Mouse (Mus musculus) CH12.LX (cell line): ENCODE results near the gene Plekha4. TPM values are rescaled to one million over a fixed set of nuclear protein-coding genes. Genes with fewer than 3 reads are reported as not detected.

Experiments
- DNase-seq: peaks from one replicate; pipeline ENCODE4 v3.0.0-alpha.2; 2013; ENCODE audit errors: extremely low read depth
- H3K27ac ChIP-seq: 2 replicates; pipeline ENCODE4 v1.5.1; 2012; ENCODE audit warnings: low read depth, mild to moderate bottlenecking, control low read depth, moderate library complexity; ENCODE audit not compliant: insufficient read depth
- H3K27me3 ChIP-seq: replicated peaks from 2 replicates; pipeline ENCODE3; 2012; ENCODE audit warnings: inconsistent platforms
- H3K36me3 ChIP-seq, 2 experiments: replicated peaks in 1 of 2; 2 replicates each; pipeline versions ENCODE3 to v1.6.1; 2012; ENCODE audit warnings: inconsistent platforms in 1 of 2, low read length in 1 of 2, mild to moderate bottlenecking in 1 of 2, mixed read lengths in 1 of 2, moderate library complexity in 1 of 2; ENCODE audit not compliant: control insufficient read depth in 1 of 2, insufficient read depth in 1 of 2
- H3K4me1 ChIP-seq, 2 experiments: 2 replicates each; pipeline ENCODE4 v1.6.1; 2012; ENCODE audit warnings: inconsistent platforms in 1 of 2, moderate library complexity in 1 of 2; ENCODE audit not compliant: insufficient read depth in 2 of 2, control insufficient read depth in 1 of 2
- H3K4me2 ChIP-seq: 2 replicates; pipeline ENCODE4 v1.6.1; 2012; ENCODE audit warnings: low read depth, mild to moderate bottlenecking, control low read depth; ENCODE audit not compliant: poor library complexity, insufficient read depth, severe bottlenecking
- H3K4me3 ChIP-seq, 3 experiments: fragments of 150-350 bp in 1 of 3; sonication (generic) in 1 of 3; replicated peaks in 1 of 3; 2 replicates each; pipeline versions ENCODE3 to v1.5.1; 2011 to 2012; ENCODE audit warnings: low read depth in 2 of 3, low read length in 2 of 3, mild to moderate bottlenecking in 2 of 3, moderate library complexity in 2 of 3, control low read depth in 1 of 3, improper control_type of control experiment in 1 of 3, inconsistent platforms in 1 of 3, mixed read lengths in 1 of 3; ENCODE audit not compliant: poor library complexity in 1 of 3
- H3K79me2 ChIP-seq: replicated peaks from 2 replicates; pipeline ENCODE4 v1.6.1; 2012; ENCODE audit warnings: mild to moderate bottlenecking, moderate library complexity; ENCODE audit not compliant: control insufficient read depth, poor library complexity, insufficient read depth, severe bottlenecking; ENCODE audit errors: extremely low read depth
- H3K9ac ChIP-seq: 2 replicates; pipeline ENCODE4 v1.6.1; 2012; ENCODE audit warnings: low read depth, mild to moderate bottlenecking, control low read depth, moderate library complexity; ENCODE audit not compliant: insufficient read depth
- H3K9me3 ChIP-seq: replicated peaks from 2 replicates; pipeline ENCODE3; 2012; ENCODE audit warnings: low read length, inconsistent platforms, mixed read lengths
- BHLHE40 ChIP-seq: IDR thresholded peaks from 2 replicates; pipeline ENCODE4 v1.6.1; 2011; ENCODE audit warnings: mild to moderate bottlenecking, low read depth, low read length, improper control_type of control experiment
- CHD2 ChIP-seq: IDR thresholded peaks from 2 replicates; pipeline ENCODE4 v1.6.1; 2011; ENCODE audit warnings: low read length, improper control_type of control experiment
- CTCF ChIP-seq, 2 experiments: IDR thresholded peaks in 1 of 2; conservative IDR thresholded peaks in 1 of 2; 2 replicates each; pipeline ENCODE4 v1.5.1; 2011 to 2012; ENCODE audit warnings: low read depth in 2 of 2, low read length in 2 of 2, improper control_type of control experiment in 1 of 2, inconsistent platforms in 1 of 2, mild to moderate bottlenecking in 1 of 2, moderate library complexity in 1 of 2
- E2F4 ChIP-seq: IDR thresholded peaks from 2 replicates; pipeline ENCODE4 v1.6.1; 2011; ENCODE audit warnings: low read depth, low read length, improper control_type of control experiment; ENCODE audit not compliant: insufficient replicate concordance
- ELF1 ChIP-seq: IDR thresholded peaks from 2 replicates; pipeline ENCODE4 v1.6.1; 2014; ENCODE audit warnings: low read depth, mild to moderate bottlenecking, inconsistent platforms, low read length, improper control_type of control experiment
- EP300 ChIP-seq: IDR thresholded peaks from 2 replicates; pipeline ENCODE4 v1.6.1; 2011; ENCODE audit warnings: low read length, improper control_type of control experiment
- GABPA ChIP-seq: IDR thresholded peaks from 2 replicates; pipeline ENCODE4 v1.6.1; 2012; ENCODE audit warnings: low read depth, low read length, improper control_type of control experiment, inconsistent platforms; ENCODE audit not compliant: insufficient replicate concordance
- HCFC1 ChIP-seq: IDR thresholded peaks from 2 replicates; pipeline ENCODE4 v1.6.1; 2012; ENCODE audit warnings: low read depth, mild to moderate bottlenecking, inconsistent platforms, low read length, improper control_type of control experiment
- IRF4 ChIP-seq: IDR thresholded peaks from 2 replicates; pipeline ENCODE4 v1.6.1; 2014; ENCODE audit warnings: low read depth, mild to moderate bottlenecking, inconsistent platforms, low read length, improper control_type of control experiment
- JUN ChIP-seq: IDR thresholded peaks from 2 replicates; pipeline ENCODE4 v1.6.1; 2011; ENCODE audit warnings: low read depth, mild to moderate bottlenecking, low read length, improper control_type of control experiment, moderate library complexity; ENCODE audit not compliant: insufficient read depth
- JUND ChIP-seq: conservative IDR thresholded peaks from 2 replicates; pipeline ENCODE4 v1.6.1; 2011; ENCODE audit warnings: low read depth, low read length, improper control_type of control experiment
- KAT2A ChIP-seq: IDR thresholded peaks from 2 replicates; pipeline ENCODE4 v1.6.1; 2012; ENCODE audit warnings: low read length, improper control_type of control experiment, inconsistent platforms; ENCODE audit not compliant: insufficient replicate concordance
- MAFK ChIP-seq: IDR thresholded peaks from 2 replicates; pipeline ENCODE4 v1.6.1; 2011; ENCODE audit warnings: low read length, improper control_type of control experiment; ENCODE audit not compliant: insufficient replicate concordance
- MAX ChIP-seq: IDR thresholded peaks from 2 replicates; pipeline ENCODE4 v1.6.1; 2011; ENCODE audit warnings: low read length, improper control_type of control experiment
- MAZ ChIP-seq: IDR thresholded peaks from 2 replicates; pipeline ENCODE4 v1.6.1; 2012; ENCODE audit warnings: low read depth, mild to moderate bottlenecking, inconsistent platforms, low read length, improper control_type of control experiment, moderate library complexity
- MEF2A ChIP-seq: IDR thresholded peaks from 2 replicates; pipeline ENCODE4 v1.6.1; 2014; ENCODE audit warnings: low read depth, mild to moderate bottlenecking, inconsistent platforms, low read length, improper control_type of control experiment, borderline replicate concordance
- MYC ChIP-seq: IDR thresholded peaks from 2 replicates; pipeline ENCODE4 v1.6.1; 2011; ENCODE audit warnings: low read depth, mild to moderate bottlenecking, improper control_type of control experiment, low read length
- NELFE ChIP-seq: IDR thresholded peaks from 2 replicates; pipeline ENCODE4 v1.6.1; 2011; ENCODE audit warnings: low read depth, low read length, improper control_type of control experiment
- NRF1 ChIP-seq: IDR thresholded peaks from 2 replicates; pipeline ENCODE4 v1.6.1; 2014; ENCODE audit warnings: low read depth, mild to moderate bottlenecking, inconsistent platforms, low read length, improper control_type of control experiment, moderate library complexity
- PAX5 ChIP-seq: IDR thresholded peaks from 2 replicates; pipeline ENCODE4 v1.6.1; 2012; ENCODE audit warnings: low read length, inconsistent platforms, mixed read lengths
- POLR2AphosphoS2 ChIP-seq: IDR thresholded peaks from 2 replicates; pipeline ENCODE4 v1.6.1; 2011; ENCODE audit warnings: low read depth, low read length, improper control_type of control experiment
- RAD21 ChIP-seq: IDR thresholded peaks from 2 replicates; pipeline ENCODE4 v1.6.1; 2011; ENCODE audit warnings: low read depth, mild to moderate bottlenecking, low read length, improper control_type of control experiment, moderate library complexity
- RCOR1 ChIP-seq: conservative IDR thresholded peaks from 2 replicates; pipeline ENCODE4 v1.6.1; 2012; ENCODE audit warnings: low read depth, mild to moderate bottlenecking, inconsistent platforms, low read length, improper control_type of control experiment
- SIN3A ChIP-seq: IDR thresholded peaks from 2 replicates; pipeline ENCODE4 v1.6.1; 2012; ENCODE audit warnings: low read length, improper control_type of control experiment, inconsistent platforms
- SMC3 ChIP-seq: IDR thresholded peaks from 2 replicates; pipeline ENCODE4 v1.6.1; 2011; ENCODE audit warnings: low read depth, low read length, improper control_type of control experiment
- TBP ChIP-seq: conservative IDR thresholded peaks from 2 replicates; pipeline ENCODE4 v1.6.1; 2011; ENCODE audit warnings: low read depth, low read length, improper control_type of control experiment
- USF1 ChIP-seq: IDR thresholded peaks from 2 replicates; pipeline ENCODE4 v1.6.1; 2014; ENCODE audit warnings: low read depth, mild to moderate bottlenecking, inconsistent platforms, low read length, improper control_type of control experiment
- USF2 ChIP-seq: conservative IDR thresholded peaks from 2 replicates; pipeline ENCODE4 v1.6.1; 2011; ENCODE audit warnings: low read depth, low read length, improper control_type of control experiment
- ZC3H11A ChIP-seq: IDR thresholded peaks from 2 replicates; pipeline ENCODE4 v1.6.1; 2012; ENCODE audit warnings: low read depth, mild to moderate bottlenecking, inconsistent platforms, low read length, improper control_type of control experiment
- ZKSCAN1 ChIP-seq: IDR thresholded peaks from 2 replicates; pipeline ENCODE4 v1.6.1; 2012; ENCODE audit warnings: low read depth, inconsistent platforms, low read length, improper control_type of control experiment, borderline replicate concordance
- ZMIZ1 ChIP-seq: IDR thresholded peaks from 2 replicates; pipeline ENCODE4 v1.6.1; 2012; ENCODE audit warnings: low read depth, mild to moderate bottlenecking, inconsistent platforms, low read length, improper control_type of control experiment
- ZNF384 ChIP-seq: IDR thresholded peaks from 2 replicates; pipeline ENCODE4 v1.6.1; 2012; ENCODE audit warnings: low read depth, low read length, improper control_type of control experiment, inconsistent platforms
- dilution Hi-C: fragments of 300-500 bp; cut with MboI; formaldehyde crosslinking; loops from 2 replicates; pipeline ENCODE4 v1.14.3; 2020; ENCODE audit warnings: low sequenced_read_pairs; ENCODE audit not compliant: extremely low pct_unique_long_range_greater_than_20kb, extremely low pct_ligation_motif_present
- in situ Hi-C: fragments of 300-500 bp; cut with MboI; formaldehyde crosslinking; loops from 3 replicates; pipeline ENCODE4 v1.14.3; 2019; ENCODE audit warnings: low sequenced_read_pairs, low pct_ligation_motif_present, low pct_unique_long_range_greater_than_20kb, mixed read lengths
- polyA plus RNA-seq: library from polyadenylated mRNA; unstranded; fragments of >175 nt; gene quantifications from 2 replicates; pipeline ENCODE4 v1.2.1, GENCODE M21; 2012; ENCODE audit warnings: low read depth; ENCODE audit not compliant: insufficient read length
- total RNA-seq, 2 experiments: library from RNA; depleted of rRNA; stranded (reverse); fragments of 300-350 nt in 1 of 2; fragments of >200 nt in 1 of 2; gene quantifications; 2 replicates each; pipeline ENCODE4 v1.2.3; 2012 to 2014

Gene Plekha4
- total and polyA plus RNA-seq, 3 experiments: 0.25 to 0.90 (median 0.28) TPM

GRCm38 (mm10) chr7:45554744-45555143 lies 28.6 kb downstream of the Plekha4 start, which contains the start of gene Hsd17b14:
Hsd17b14 (plus strand) TSS chr7:45554893.
- no peak within 1 kb of the TSS for H3K4me2 ChIP-seq
- peaks cover 0 to 46% of the 10 kb centered on the region in 2 experiments; a peak in 2 of 4 replicates for H3K4me1 ChIP-seq
- H3K4me3 ChIP-seq: no peak within 1 kb of the TSS
- TF ChIP-seq E2F4 (no peak), CHD2 (no peak), SIN3A (no peak), JUN (no peak), ZKSCAN1 (no peak), RAD21 (no peak), PAX5 (no peak), NRF1 (no peak), SMC3 (no peak), MAX (no peak), MAFK (no peak), ZNF384 (no peak), USF2 (no peak), GABPA (no peak), MYC (no peak), RCOR1 (no peak)
- in situ Hi-C loops (no loop called here), dilution Hi-C loops (no loop called here)
- no peak within 1 kb of the TSS for H3K27ac ChIP-seq
- peaks cover 0 to 5% of the 10 kb centered on the region in 2 experiments for H3K36me3 ChIP-seq
- H3K9me3 ChIP-seq: no peaks in the 10 kb centered on the region
- H3K9ac ChIP-seq: no peak within 1 kb of the TSS
- DNase-seq: no peak
- H3K79me2 ChIP-seq: no peaks in the 10 kb centered on the region
- no peaks in the 10 kb centered on the region for H3K27me3 ChIP-seq

- H3K4me3 ChIP-seq: no peak overlapping the region
- H3K9me3 ChIP-seq: no peaks in the 10 kb centered on the region
- in situ Hi-C loops (no loop called here), dilution Hi-C loops (no loop called here)
- no peaks in the 10 kb centered on the region for H3K27me3 ChIP-seq
- H3K27ac ChIP-seq: no peak overlapping the region
- H3K9ac ChIP-seq: no peak overlapping the region
- H3K36me3 ChIP-seq: peaks cover 0 to 5% of the 10 kb centered on the region in 2 experiments
- H3K4me2 ChIP-seq: no peak overlapping the region; the same call in 1 of the 2 replicates
- peak; percentile 78 for DNase-seq
- no peaks in the 10 kb centered on the region for H3K79me2 ChIP-seq
- H3K4me1 ChIP-seq: peaks cover 0 to 43% of the 10 kb centered on the region in 2 experiments; a peak in 2 of 4 replicates
- 0 out of 2 replicates have a peak, but pooled peaks have one; percentile 29 for TF ChIP-seq MEF2A
- TF ChIP-seq JUND: no peak
- peak; percentile 24; the same call in 1 of the 2 replicates for TF ChIP-seq ZC3H11A
- peak; percentile 74 for TF ChIP-seq RAD21
- no peak for TF ChIP-seq MAX
- TF ChIP-seq HCFC1: 0 out of 2 replicates have a peak, but pooled peaks have one; percentile 39
- no peak for TF ChIP-seq E2F4
- peak; percentile 71 to 90 for TF ChIP-seq CTCF (conservative IDR thresholded peaks at IDR 0.05 in 1 of 2, IDR thresholded peaks at IDR 0.05 in 1 of 2; ENCODE audit: low read depth in 2 of 2, low read length in 2 of 2)
- TF ChIP-seq POLR2AphosphoS2: no peak
- 0 out of 2 replicates have a peak, but pooled peaks have one; percentile 34 for TF ChIP-seq BHLHE40
- no peak for TF ChIP-seq ELF1
- TF ChIP-seq NRF1: no peak
- no peak; the same call in 1 of the 2 replicates for TF ChIP-seq MAZ
- peak; percentile 37; the same call in 1 of the 2 replicates for TF ChIP-seq IRF4
- peak; percentile 24; the same call in 1 of the 2 replicates for TF ChIP-seq NELFE
- TF ChIP-seq USF2: no peak
- no peak for TF ChIP-seq USF1
- no peak for TF ChIP-seq TBP
- TF ChIP-seq JUN: no peak
- TF ChIP-seq GABPA: no peak
- TF ChIP-seq KAT2A: no peak
- no peak for TF ChIP-seq SIN3A
- no peak for TF ChIP-seq ZNF384
- no peak for TF ChIP-seq ZMIZ1
- no peak for TF ChIP-seq EP300
These were observed 29.7 kb downstream of the Plekha4 start for GRCm38 (mm10) chr7:45555787-45556186.
